Mouse (Mus musculus) spleen, adult 12 weeks (tissue): Measurements from ENCODE around the gene Anapc11.
"Not testable (repeated sequence)": the region's sequence is repeated elsewhere in the genome, so short reads cannot be mapped to it uniquely, and the experiment has no call there.

Experiments used
- DNase-seq: peaks from one replicate; pipeline ENCODE4 v3.0.0; 2022; ENCODE audit warnings: low spot score

Gene Anapc11

GRCm38 (mm10) chr11:120598283-120598989 lies at the start of gene Anapc11, which contains the start of gene Alyref:
Gene Anapc11, plus strand, starts transcription at chr11:120598421.
Gene Alyref, minus strand, starts transcription at chr11:120598365.
- peak; percentile 89 for DNase-seq

GRCm38 (mm10) chr11:120548786-120549167 lies 49.4 kb upstream of the Anapc11 start:
- no peak for DNase-seq

- DNase-seq = peak; percentile 85
Measured at GRCm38 (mm10) chr11:120549168-120549945, 48.9 kb upstream of the Anapc11 start, which contains the start of gene Mcrip1. Gene Mcrip1, minus strand, starts transcription at chr11:120549727.

GRCm38 (mm10) chr11:120549986-120550809 lies 48.0 kb upstream of the Anapc11 start:
- DNase-seq = no peak

GRCm38 (mm10) chr11:120550810-120551440 lies 47.3 kb upstream of the Anapc11 start, which contains the start of gene Ppp1r27:
Gene Ppp1r27, minus strand, starts transcription at chr11:120551132.
- DNase-seq = no peak

- no peak for DNase-seq
Measured at GRCm38 (mm10) chr11:120552736-120553135, 45.5 kb upstream of the Anapc11 start.

- no peak for DNase-seq
Measured at GRCm38 (mm10) chr11:120554834-120555233, 43.4 kb upstream of the Anapc11 start.

GRCm38 (mm10) chr11:120555260-120555659 lies 43.0 kb upstream of the Anapc11 start:
- DNase-seq = no peak

GRCm38 (mm10) chr11:120558843-120559242 lies 39.4 kb upstream of the Anapc11 start:
- DNase-seq = not testable (repeated sequence)

- DNase-seq = no peak
Measured at GRCm38 (mm10) chr11:120560952-120561728, 37.1 kb upstream of the Anapc11 start.

- DNase-seq = no peak
Measured at GRCm38 (mm10) chr11:120562949-120563348, 35.3 kb upstream of the Anapc11 start.

- no peak for DNase-seq
Measured at GRCm38 (mm10) chr11:120565114-120565513, 33.1 kb upstream of the Anapc11 start.

- DNase-seq = no peak
Measured at GRCm38 (mm10) chr11:120568324-120568723, 29.9 kb upstream of the Anapc11 start.

GRCm38 (mm10) chr11:120571122-120571521 lies 27.1 kb upstream of the Anapc11 start:
- no peak for DNase-seq

GRCm38 (mm10) chr11:120571754-120572416 lies 26.3 kb upstream of the Anapc11 start:
- no peak for DNase-seq

- DNase-seq = no peak
Measured at GRCm38 (mm10) chr11:120572417-120572751, 25.8 kb upstream of the Anapc11 start.

GRCm38 (mm10) chr11:120572752-120573584 lies 25.3 kb upstream of the Anapc11 start, which contains the start of gene P4hb:
Gene P4hb, minus strand, starts transcription at chr11:120573253.
- DNase-seq = peak; percentile 99

- DNase-seq = no peak
Measured at GRCm38 (mm10) chr11:120573585-120574277, 24.5 kb upstream of the Anapc11 start.

- no peak for DNase-seq
Measured at GRCm38 (mm10) chr11:120574278-120574600, 24.0 kb upstream of the Anapc11 start.
